Mouse (Mus musculus) T-helper 17 cell (primary cell): ENCODE results near the gene Plau.

Experiments
- in situ Hi-C, 2 experiments: fragments of 300-600 bp; cut with MboI, MseI; formaldehyde crosslinking; loops; 1 replicate in 1 of 2; 2 replicates in 1 of 2; pipeline ENCODE4 v1.15.1; 2025; ENCODE audit warnings: high pct_unique_total_duplicates in 2 of 2

Gene Plau

GRCm38 (mm10) chr14:20836171-20836904 lies at the start of gene Plau:
Plau (plus strand) TSS chr14:20836660.
- in situ Hi-C loops, result no loop called here

DNA sequence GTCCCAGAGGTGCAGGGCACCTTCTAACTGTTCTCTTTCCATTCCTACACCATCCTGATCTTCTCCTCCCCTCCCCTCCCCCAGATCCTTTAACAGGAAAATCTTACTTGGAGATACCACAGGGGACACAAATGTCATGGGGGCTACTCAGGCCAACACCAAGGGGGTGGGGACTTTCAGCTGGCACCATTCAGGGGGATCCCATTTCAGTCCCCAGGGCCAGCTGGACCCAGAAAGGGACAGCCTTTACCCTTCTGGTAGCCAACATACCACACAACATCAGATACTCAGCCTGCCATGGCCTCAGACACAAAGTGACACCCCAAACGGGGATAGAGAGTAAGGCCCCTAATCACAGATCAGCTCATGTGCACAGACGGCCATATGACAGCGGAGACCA lies 48.3 kb upstream of the Plau start:
- in situ Hi-C loops, result no loop called here

- in situ Hi-C loops, result no loop called here
These were observed 46.9 kb upstream of the Plau start for GRCm38 (mm10) chr14:20789593-20789992.

DNA sequence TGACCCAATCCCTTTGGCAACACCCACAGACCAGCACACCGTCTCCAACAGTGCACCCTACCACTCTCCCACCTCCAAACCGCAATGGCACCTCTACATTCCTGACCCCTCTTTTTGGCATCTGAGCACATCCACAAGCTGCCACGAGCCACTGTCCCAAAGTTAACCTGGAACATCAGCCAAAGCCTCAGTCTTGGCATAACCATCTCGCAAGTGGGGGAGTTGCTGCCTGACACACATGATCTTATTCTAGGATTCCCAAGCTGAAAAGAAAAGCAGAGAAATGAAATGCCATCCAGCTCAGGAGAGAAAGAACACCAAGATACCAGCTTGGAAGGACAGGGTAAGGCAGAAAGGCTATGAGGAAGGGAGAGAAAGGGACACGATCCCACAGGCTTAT lies 46.0 kb upstream of the Plau start:
- in situ Hi-C loops, result no loop called here

- in situ Hi-C loops, result no loop called here
These were observed 45.5 kb upstream of the Plau start for GRCm38 (mm10) chr14:20790996-20791395.

GRCm38 (mm10) chr14:20791511-20792242 lies 44.8 kb upstream of the Plau start:
- in situ Hi-C loops, result no loop called here

GRCm38 (mm10) chr14:20792243-20792921 lies 44.1 kb upstream of the Plau start:
- in situ Hi-C loops, result no loop called here

GRCm38 (mm10) chr14:20792922-20793757 lies 43.3 kb upstream of the Plau start:
- in situ Hi-C loops, result no loop called here

- in situ Hi-C loops, result no loop called here
These were observed 42.5 kb upstream of the Plau start, which contains the start of gene Camk2g for GRCm38 (mm10) chr14:20793758-20794531. Camk2g (minus strand) TSS chr14:20794088.

DNA sequence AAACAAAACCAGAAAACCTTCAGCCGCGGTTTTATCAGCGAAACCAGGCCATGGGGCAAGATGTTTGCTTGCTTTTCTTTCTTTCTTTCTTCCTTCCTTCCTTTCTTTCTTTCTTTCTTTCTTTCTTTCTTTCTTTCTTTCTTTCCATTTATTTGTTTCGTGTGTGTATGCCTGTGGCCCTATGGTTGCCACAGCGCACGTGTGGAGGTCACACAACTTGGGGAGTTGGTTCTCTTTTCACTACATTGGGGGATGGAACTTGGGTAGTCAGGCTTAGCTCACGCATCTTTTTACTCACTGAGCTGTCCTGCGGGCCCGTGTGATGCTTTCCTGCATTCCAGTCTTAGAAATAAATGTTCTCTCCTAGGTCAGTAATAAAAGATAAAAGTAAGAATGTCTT lies 41.9 kb upstream of the Plau start:
- in situ Hi-C loops, result no loop called here

DNA sequence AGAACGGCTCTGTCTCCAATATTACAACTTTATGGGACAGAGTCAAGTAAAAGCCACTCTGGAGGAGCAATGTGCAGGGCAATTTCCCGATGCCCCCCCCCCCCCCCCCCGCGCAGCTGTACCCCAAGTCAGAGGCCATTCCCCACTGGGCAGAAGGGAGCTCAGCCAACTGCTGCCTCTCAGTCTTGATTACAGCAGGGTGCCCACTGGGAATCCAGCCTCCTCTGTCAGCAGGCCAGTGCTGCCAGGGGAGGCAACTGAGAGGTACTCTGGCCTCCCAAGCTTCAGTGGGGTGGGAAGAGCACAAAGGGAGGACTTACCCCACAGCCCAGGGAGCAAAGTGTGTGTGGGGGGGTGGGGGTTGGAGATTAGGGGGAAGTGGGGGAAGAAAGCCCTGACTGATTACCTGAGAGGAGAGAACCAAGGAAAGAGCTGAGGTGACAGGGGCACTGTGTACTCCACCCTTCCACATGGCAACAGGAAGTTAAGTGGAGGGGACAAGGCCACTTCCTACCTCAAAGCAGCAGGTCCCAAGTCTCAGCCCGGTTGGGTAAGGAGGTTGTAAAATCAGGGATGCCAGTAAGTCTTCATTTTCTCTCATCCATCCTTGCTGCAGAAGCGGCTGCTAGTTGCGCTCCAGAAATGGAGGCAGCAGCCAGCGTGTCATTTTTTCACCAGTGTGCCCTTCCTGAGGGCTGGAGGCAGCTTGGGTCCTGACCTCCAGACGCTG lies 40.9 kb upstream of the Plau start:
- in situ Hi-C loops, result no loop called here

- in situ Hi-C loops, result no loop called here
These were observed 40.3 kb upstream of the Plau start for GRCm38 (mm10) chr14:20796170-20796569.

DNA sequence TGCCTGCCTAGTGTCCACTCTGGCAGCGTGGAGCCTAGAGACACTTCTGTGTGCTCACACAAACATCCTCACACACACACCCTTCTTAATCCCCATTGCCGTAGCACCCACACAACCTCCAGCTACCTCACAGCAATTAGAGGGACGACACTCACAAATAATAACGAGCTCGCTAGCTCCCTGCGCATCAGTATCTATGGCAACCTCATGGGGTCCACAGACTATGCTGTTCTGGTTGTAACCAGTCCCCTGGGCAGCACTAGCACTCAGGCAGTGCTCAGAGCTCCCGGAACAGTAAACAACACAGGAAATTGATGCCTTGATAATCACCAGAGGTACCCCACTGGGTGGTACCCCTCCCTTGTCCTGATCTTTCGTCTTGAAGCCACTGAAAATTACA lies 39.8 kb upstream of the Plau start:
- in situ Hi-C loops, result no loop called here

DNA sequence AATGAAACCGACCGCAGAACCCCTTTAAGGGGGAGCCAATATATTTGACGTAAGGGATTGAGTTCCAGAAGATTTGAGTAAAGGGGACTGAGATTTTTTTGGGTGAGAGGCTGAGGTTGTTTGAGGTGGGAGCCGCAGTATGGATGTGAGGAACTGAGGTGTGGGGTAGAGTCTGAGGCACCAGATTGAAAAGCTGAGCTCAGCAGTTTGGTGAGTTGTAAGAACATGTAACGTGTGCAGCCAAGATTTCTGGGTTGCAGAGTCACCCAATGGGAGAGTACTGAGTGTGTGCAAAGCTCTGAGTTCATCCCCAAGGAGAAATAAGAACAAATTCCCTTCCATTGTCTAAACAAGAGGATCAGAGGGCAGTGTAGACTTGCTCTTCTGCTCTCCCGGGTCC lies 38.2 kb upstream of the Plau start:
- in situ Hi-C loops, result no loop called here

DNA sequence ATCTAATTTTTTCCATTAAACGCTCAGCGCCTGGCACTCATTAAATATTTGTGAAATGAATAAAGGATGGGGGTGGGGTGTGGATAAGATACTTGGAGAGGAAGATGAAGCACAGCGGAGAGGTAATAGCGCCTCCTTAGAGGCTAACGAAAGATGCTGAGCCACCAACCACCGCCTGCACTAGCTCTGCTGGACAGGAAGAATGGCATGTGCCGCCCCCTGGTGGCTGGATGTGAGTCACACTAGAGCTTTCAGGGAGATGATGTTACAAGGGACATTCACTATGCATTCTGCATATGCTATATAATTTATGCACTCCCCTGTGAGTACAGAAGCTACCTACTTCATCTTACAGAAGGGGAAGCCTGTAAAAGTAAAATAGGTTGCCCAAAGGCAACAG lies 37.7 kb upstream of the Plau start:
- in situ Hi-C loops, result no loop called here

- in situ Hi-C loops, result loop anchor here (5.0 to 10.0 kb wide), 3 partner anchors 36 to 942 kb away; no protein-coding TSS in a partner anchor
These were observed 33.4 kb upstream of the Plau start for GRCm38 (mm10) chr14:20802926-20803605.

DNA sequence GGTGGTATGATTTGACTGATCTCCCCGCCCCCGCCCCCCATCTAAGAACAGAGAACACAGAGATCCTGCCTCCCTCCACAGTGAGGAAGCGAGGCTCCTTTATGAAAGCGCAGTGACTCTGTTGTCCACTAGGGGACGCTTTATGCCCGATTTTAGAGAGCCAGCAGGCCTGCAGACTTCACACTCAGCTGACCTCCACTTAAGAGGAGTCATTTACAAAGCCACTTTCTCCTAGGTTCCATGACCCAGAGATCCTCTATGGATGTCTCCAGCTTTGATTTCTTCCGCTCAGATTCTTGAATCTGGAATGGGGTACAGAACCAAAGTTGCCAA lies 32.9 kb upstream of the Plau start:
- in situ Hi-C loops, result loop anchor here (5.0 to 10.0 kb wide), 3 partner anchors 36 to 941 kb away; no protein-coding TSS in a partner anchor

DNA sequence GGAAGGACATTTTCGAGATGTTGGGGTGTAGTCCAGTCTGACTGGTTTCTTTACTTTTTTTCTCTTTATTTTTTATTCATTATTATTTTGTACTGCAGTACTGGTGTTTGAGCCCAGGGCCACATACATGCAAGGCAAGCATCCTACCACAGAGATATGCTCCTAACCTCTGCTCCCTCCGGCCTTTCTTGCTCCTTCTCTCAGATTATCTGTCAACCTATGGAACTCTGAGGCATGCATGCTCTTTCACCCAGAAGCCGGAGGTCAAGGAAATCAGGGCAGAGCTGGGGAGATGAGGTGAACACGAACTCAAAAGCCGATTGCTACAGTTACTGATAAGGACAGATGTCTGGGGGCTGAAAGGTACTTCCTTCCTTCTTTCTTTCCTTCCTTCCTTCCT lies 32.0 kb upstream of the Plau start:
- in situ Hi-C loops, result loop anchor here (5.0 to 10.0 kb wide), 3 partner anchors 37 to 940 kb away; no protein-coding TSS in a partner anchor

- in situ Hi-C loops, result loop anchor here (5.0 to 10.0 kb wide), 3 partner anchors 38 to 940 kb away; no protein-coding TSS in a partner anchor
These were observed 31.3 kb upstream of the Plau start for GRCm38 (mm10) chr14:20804964-20805672.
